Mouse (Mus musculus): ENCODE measurements around the gene Sacs. TPM values are rescaled to one million over a fixed set of nuclear protein-coding genes. Genes with fewer than 3 reads are reported as not detected.

Gene Sacs
- polyA plus RNA-seq, 1 experiment, result 13.3 TPM

GRCm38 (mm10) chr14:61237101-61237654 lies 98.9 kb downstream of the Sacs start:
- H3K4me1 ChIP-seq (ENCODE audit: control insufficient read depth, insufficient read depth, low read length), result peaks cover 2% of the 10 kb centered on the region
- H3K27ac ChIP-seq (ENCODE audit: insufficient read depth, low read length), result no peak overlapping the region
- H3K36me3 ChIP-seq (ENCODE audit: control insufficient read depth, insufficient read depth, low read length, poor library complexity, severe bottlenecking), result no peaks in the 10 kb centered on the region
- H3K27me3 ChIP-seq (ENCODE audit: control insufficient read depth, insufficient read depth, low read length, poor library complexity, severe bottlenecking), result no peaks in the 10 kb centered on the region
- H3K9me3 ChIP-seq (replicated peaks; ENCODE audit: control insufficient read depth, insufficient read depth, low read length, poor library complexity, severe bottlenecking), result no peaks in the 10 kb centered on the region
- TF ChIP-seq CTCF (IDR thresholded peaks at IDR 0.05; ENCODE audit: low read depth, low read length), result no peak
- no peak for TF ChIP-seq POLR2A (IDR thresholded peaks at IDR 0.05; ENCODE audit: insufficient read depth, low read length)
- no peak for TF ChIP-seq EP300 (IDR thresholded peaks at IDR 0.05; ENCODE audit: insufficient read depth, low read depth, low read length)
- no peak overlapping the region for H3K9ac ChIP-seq (ENCODE audit: low read depth, poor library complexity, severe bottlenecking)
- H3K4me3 ChIP-seq (ENCODE audit: low read depth, low read length), result no peak overlapping the region

DNA sequence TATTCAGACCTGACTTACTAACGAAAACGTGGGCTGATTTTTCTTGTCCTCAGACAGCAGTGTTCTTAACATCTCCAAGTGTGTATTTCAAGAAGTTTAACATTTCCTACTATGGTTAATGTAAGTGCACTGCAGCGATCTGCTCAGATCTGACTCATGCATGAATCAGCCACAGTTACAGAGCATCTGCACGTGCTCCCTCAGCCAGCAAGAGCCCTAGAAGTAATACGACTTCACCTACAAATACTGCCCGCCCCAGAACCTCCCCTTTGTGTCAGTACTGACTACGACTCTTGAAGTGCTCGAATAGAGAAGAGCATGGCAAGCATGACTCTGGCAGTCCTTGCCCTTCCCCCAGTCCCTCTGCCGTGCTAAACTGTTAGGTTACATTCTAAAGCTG lies 100.5 kb downstream of the Sacs start:
- H3K4me1 ChIP-seq (ENCODE audit: control insufficient read depth, insufficient read depth, low read length), result peaks cover 2% of the 10 kb centered on the region
- no peak overlapping the region for H3K4me3 ChIP-seq (ENCODE audit: low read depth, low read length)
- no peaks in the 10 kb centered on the region for H3K27me3 ChIP-seq (ENCODE audit: control insufficient read depth, insufficient read depth, low read length, poor library complexity, severe bottlenecking)
- H3K27ac ChIP-seq (ENCODE audit: insufficient read depth, low read length), result no peak overlapping the region
- TF ChIP-seq POLR2A (IDR thresholded peaks at IDR 0.05; ENCODE audit: insufficient read depth, low read length), result no peak
- no peak for TF ChIP-seq EP300 (IDR thresholded peaks at IDR 0.05; ENCODE audit: insufficient read depth, low read depth, low read length)
- TF ChIP-seq CTCF (IDR thresholded peaks at IDR 0.05; ENCODE audit: low read depth, low read length), result no peak
- H3K9me3 ChIP-seq (replicated peaks; ENCODE audit: control insufficient read depth, insufficient read depth, low read length, poor library complexity, severe bottlenecking), result no peaks in the 10 kb centered on the region
- H3K9ac ChIP-seq (ENCODE audit: low read depth, poor library complexity, severe bottlenecking), result no peak overlapping the region
- H3K36me3 ChIP-seq (ENCODE audit: control insufficient read depth, insufficient read depth, low read length, poor library complexity, severe bottlenecking), result no peaks in the 10 kb centered on the region

GRCm38 (mm10) chr14:61242611-61243010 lies 104.4 kb downstream of the Sacs start:
- H3K4me3 ChIP-seq (ENCODE audit: low read depth, low read length), result no peak overlapping the region
- no peak overlapping the region for H3K27ac ChIP-seq (ENCODE audit: insufficient read depth, low read length)
- no peaks in the 10 kb centered on the region for H3K9me3 ChIP-seq (replicated peaks; ENCODE audit: control insufficient read depth, insufficient read depth, low read length, poor library complexity, severe bottlenecking)
- no peaks in the 10 kb centered on the region for H3K36me3 ChIP-seq (ENCODE audit: control insufficient read depth, insufficient read depth, low read length, poor library complexity, severe bottlenecking)
- no peaks in the 10 kb centered on the region for H3K4me1 ChIP-seq (ENCODE audit: control insufficient read depth, insufficient read depth, low read length)
- peak; percentile 14 for TF ChIP-seq CTCF (IDR thresholded peaks at IDR 0.05; ENCODE audit: low read depth, low read length)
- TF ChIP-seq POLR2A (IDR thresholded peaks at IDR 0.05; ENCODE audit: insufficient read depth, low read length), result no peak
- TF ChIP-seq EP300 (IDR thresholded peaks at IDR 0.05; ENCODE audit: insufficient read depth, low read depth, low read length), result no peak
- H3K9ac ChIP-seq (ENCODE audit: low read depth, poor library complexity, severe bottlenecking), result no peak overlapping the region
- H3K27me3 ChIP-seq (ENCODE audit: control insufficient read depth, insufficient read depth, low read length, poor library complexity, severe bottlenecking), result no peaks in the 10 kb centered on the region

- Histone ChIP-seq H3K4me3 (ENCODE audit: low read depth, low read length) (no peak overlapping the region), H3K9ac (ENCODE audit: low read depth, poor library complexity, severe bottlenecking) (no peak overlapping the region), H3K27me3 (ENCODE audit: control insufficient read depth, insufficient read depth, low read length, poor library complexity, severe bottlenecking) (no peaks in the 10 kb centered on the region), H3K36me3 (ENCODE audit: control insufficient read depth, insufficient read depth, low read length, poor library complexity, severe bottlenecking) (no peaks in the 10 kb centered on the region), H3K9me3 (replicated peaks; ENCODE audit: control insufficient read depth, insufficient read depth, low read length, poor library complexity, severe bottlenecking) (peaks cover 8% of the 10 kb centered on the region), H3K4me1 (ENCODE audit: control insufficient read depth, insufficient read depth, low read length) (no peaks in the 10 kb centered on the region), H3K27ac (ENCODE audit: insufficient read depth, low read length) (no peak overlapping the region)
- no peak for TF ChIP-seq EP300 (IDR thresholded peaks at IDR 0.05; ENCODE audit: insufficient read depth, low read depth, low read length)
These were observed 108.2 kb downstream of the Sacs start for GRCm38 (mm10) chr14:61246444-61246843.

DNA sequence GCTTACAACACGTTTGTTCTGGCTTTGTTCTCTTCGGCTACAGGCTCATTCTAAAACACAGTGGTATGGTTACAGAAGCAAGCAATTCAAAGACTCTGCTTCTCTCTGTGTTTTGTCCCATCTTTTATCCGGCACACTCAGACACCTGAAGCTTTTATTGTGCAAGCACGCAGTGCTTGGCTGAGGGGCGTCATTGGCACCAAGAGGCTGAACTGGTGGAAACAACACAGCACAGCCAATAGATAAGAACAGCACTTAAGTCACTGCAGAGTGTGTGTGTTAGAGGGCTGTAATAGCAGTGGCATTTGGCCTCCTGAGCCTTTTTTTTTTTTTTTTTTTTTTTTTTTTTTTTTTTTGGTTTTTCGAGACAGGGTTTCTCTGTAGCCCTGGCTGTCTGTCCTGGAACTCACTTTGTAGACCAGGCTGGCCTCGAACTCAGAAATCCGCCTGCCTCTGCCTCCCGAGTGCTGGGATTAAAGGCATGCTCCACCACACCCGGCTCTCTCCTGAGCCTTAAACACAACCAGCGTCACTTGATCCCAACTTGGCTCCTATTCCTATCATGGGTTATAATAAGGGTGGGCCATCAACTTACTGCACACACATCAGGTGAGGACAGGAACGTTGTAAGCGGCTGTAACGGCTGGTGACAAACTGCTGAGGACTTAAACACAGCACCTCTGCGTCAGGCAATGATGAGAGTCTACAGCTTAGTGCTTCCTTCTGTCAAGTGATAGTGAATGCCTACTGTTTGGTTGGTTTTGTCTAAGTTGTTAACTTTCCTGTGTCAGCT lies 114.5 kb downstream of the Sacs start:
- Histone ChIP-seq H3K9me3 (replicated peaks; ENCODE audit: control insufficient read depth, insufficient read depth, low read length, poor library complexity, severe bottlenecking) (peaks cover 7% of the 10 kb centered on the region), H3K27ac (ENCODE audit: insufficient read depth, low read length) (no peak overlapping the region), H3K9ac (ENCODE audit: low read depth, poor library complexity, severe bottlenecking) (no peak overlapping the region), H3K36me3 (ENCODE audit: control insufficient read depth, insufficient read depth, low read length, poor library complexity, severe bottlenecking) (no peaks in the 10 kb centered on the region), H3K27me3 (ENCODE audit: control insufficient read depth, insufficient read depth, low read length, poor library complexity, severe bottlenecking) (no peaks in the 10 kb centered on the region), H3K4me3 (ENCODE audit: low read depth, low read length) (no peak overlapping the region), H3K4me1 (ENCODE audit: control insufficient read depth, insufficient read depth, low read length) (no peaks in the 10 kb centered on the region)
- TF ChIP-seq EP300 (IDR thresholded peaks at IDR 0.05; ENCODE audit: insufficient read depth, low read depth, low read length), result no peak
- TF ChIP-seq CTCF (IDR thresholded peaks at IDR 0.05; ENCODE audit: low read depth, low read length), result no peak
- no peak for TF ChIP-seq POLR2A (IDR thresholded peaks at IDR 0.05; ENCODE audit: insufficient read depth, low read length)

DNA sequence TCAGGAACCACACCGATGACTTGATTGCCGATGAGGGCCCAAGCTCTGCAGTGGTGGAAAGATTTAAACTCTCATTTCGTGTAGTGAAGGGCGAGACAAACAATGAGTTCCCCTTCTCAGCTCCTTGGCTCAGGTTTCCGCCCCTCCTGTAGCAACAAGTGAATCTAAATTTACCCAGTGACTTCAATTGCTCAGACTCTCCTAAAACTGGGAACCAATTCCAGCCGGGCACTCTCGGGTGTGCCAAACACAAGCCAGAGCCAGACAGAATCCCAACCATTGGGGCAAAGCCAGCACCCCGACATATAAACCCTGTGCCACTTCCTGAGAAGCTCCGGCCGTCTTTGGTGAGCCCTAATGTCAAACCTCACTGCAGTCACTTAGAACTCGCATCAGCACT lies 120.1 kb downstream of the Sacs start, which contains the start of gene Sgcg:
TSS of gene Sgcg (minus strand) at position 139 of the 400 bp plus-strand sequence.
- H3K27ac ChIP-seq (ENCODE audit: insufficient read depth, low read length), result no peak within 1 kb of the TSS
- H3K9ac ChIP-seq (ENCODE audit: low read depth, poor library complexity, severe bottlenecking), result no peak within 1 kb of the TSS

More for the DNA sequence above, 120.1 kb downstream of the Sacs start, which contains the start of gene Sgcg:
- Histone ChIP-seq H3K4me1 (ENCODE audit: control insufficient read depth, insufficient read depth, low read length) (no peaks in the 10 kb centered on the region), H3K27me3 (ENCODE audit: control insufficient read depth, insufficient read depth, low read length, poor library complexity, severe bottlenecking) (no peaks in the 10 kb centered on the region), H3K36me3 (ENCODE audit: control insufficient read depth, insufficient read depth, low read length, poor library complexity, severe bottlenecking) (no peaks in the 10 kb centered on the region), H3K4me3 (ENCODE audit: low read depth, low read length) (no peak within 1 kb of the TSS), H3K9me3 (replicated peaks; ENCODE audit: control insufficient read depth, insufficient read depth, low read length, poor library complexity, severe bottlenecking) (no peaks in the 10 kb centered on the region)
- no peak for TF ChIP-seq POLR2A (IDR thresholded peaks at IDR 0.05; ENCODE audit: insufficient read depth, low read length)
- no peak for TF ChIP-seq EP300 (IDR thresholded peaks at IDR 0.05; ENCODE audit: insufficient read depth, low read depth, low read length)
- TF ChIP-seq CTCF (IDR thresholded peaks at IDR 0.05; ENCODE audit: low read depth, low read length), result no peak
